Mouse (Mus musculus): Measurements from ENCODE around the gene Hoxb2. TPM values are rescaled to one million over a fixed set of nuclear protein-coding genes. Genes with fewer than 3 reads are reported as not detected.

The Hoxb2 gene
- polyA plus RNA-seq, 2 experiments from 2014 or later, result 0.09 TPM; not detected in 1

DNA sequence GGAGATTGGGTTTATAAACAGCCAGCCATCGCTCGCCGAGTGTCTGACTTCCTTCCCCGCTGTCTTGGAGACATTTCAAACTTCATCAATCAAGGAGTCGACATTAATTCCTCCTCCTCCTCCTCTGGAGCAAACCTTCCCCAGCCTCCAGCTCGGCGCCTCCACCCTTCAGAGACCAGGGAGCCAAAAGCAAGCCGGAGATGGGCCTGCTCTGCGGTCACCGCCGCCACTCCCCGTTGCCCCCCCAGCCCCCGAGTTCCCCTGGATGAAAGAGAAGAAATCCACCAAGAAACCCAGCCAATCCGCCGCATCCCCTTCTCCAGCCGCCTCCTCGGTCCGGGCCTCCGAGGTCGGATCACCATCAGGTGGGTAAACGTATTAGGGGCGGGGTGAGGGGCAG is 1.5 kb downstream of the Hoxb2 start:
- no peak for ATAC-seq

DNA sequence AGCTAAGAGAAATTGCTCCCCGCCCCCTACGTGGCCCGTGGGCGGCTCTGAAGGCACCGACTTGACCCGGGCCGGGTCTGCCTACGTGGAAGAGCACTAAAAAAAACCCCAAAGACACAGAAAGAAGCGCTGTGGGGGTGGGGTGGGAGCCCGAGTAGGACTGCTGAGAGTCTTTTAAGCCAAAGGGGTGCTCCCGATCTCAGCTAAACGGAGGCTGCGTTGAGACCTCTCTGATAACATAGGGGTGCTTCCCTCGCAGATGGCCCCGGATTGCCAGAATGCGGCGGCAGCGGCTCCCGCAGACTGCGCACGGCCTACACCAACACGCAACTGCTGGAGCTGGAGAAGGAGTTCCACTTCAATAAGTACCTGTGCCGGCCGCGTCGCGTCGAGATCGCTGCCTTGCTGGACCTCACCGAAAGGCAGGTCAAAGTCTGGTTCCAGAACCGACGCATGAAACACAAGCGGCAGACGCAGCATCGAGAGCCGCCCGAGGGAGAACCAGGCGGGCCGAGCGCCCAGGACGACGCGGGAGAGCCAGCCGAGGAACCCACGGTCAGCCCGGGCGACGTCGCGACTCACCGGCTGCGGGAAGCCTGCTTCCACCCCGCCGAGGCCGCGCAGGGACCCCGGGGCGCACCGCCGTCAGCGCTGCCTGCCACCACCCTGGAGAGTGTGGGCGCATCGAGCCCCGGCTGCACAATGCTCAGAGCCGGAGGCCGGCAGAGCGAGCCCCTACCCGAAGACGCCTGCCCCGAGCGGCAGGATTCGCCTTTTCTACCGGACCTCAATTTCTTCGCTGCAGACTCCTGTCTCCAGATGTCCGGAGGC is 2.6 kb downstream of the Hoxb2 start:
- no peak for ATAC-seq

DNA sequence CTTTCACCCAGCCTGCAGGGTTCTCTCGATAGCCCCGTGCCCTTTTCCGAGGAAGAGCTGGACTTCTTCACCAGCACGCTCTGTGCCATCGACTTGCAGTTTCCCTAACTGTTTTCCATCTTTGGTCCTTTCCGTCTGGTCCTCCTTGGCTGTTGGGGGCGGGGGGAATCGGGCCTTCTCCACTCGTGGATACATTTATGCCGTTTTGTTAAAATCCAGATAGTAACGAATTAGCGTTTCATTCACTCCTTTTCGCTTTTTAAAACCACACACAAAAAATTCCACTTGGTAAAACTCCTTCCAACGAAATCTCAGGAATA is 3.2 kb downstream of the Hoxb2 start:
- no peak for ATAC-seq

DNA sequence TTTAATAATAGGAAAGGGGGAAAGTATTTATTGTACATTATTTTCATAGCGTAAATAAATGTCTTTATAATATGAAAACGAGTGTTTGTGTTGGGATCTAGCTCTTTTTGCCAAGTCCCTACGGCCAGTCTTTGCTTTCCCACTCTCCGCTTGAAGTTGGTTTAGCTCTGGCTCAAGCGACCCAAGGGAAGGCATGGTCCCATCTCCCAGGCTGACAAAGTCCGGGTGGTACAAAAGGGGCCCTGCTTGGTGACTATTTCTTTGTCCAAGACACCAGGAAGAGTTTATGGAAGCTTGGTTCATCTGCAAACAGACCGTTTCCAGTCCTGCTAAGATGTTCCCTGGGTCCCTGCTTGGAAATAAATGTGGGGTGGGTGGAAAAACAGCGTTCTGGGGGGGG is 3.6 kb downstream of the Hoxb2 start:
- no peak for ATAC-seq

DNA sequence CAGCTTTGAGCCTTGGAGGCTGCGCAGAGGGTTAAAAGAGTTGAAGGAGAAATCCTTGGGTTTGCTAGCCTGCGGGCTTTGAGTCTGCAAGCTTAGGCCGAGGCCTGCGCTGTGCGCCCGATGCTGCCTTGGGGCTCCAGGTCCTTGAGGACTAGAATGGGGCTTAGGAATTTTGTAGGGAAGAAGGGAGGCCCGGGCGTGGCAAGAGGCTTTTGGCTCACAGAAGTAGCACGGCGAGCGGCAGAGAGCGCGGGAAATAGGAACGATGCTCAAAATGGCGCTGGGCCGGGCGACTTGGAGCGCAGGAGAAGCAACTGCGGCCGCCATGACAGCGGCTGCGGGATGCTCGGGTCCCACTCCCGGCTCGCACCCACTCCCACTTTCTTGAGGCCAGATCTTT is 4.1 kb downstream of the Hoxb2 start:
- no peak for ATAC-seq

DNA sequence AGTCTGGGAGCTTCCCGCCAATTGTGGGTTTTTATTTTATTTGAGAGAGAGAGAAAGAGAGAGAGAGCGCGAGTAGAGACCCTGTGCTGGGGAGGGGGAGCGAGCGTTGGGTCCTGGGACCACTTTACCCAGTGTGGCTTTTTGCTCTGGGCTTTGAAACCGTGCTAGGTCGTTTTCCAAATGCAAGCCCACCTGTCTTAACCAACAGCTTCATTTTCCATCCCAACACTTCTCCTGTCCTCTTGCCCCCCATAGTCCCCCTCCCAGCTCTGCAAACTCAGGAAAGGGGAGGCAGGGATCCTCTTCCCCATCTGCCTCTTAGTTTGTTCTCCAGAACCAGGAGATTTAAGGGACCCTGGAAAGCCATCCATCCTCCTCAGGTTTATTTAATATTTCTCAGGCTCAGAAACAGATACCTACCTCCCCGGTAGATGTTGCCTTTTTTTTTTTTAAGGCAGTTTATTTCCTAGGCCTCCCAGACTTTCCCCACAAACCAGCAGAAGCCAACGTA is 4.5 kb downstream of the Hoxb2 start:
- no peak for ATAC-seq

DNA sequence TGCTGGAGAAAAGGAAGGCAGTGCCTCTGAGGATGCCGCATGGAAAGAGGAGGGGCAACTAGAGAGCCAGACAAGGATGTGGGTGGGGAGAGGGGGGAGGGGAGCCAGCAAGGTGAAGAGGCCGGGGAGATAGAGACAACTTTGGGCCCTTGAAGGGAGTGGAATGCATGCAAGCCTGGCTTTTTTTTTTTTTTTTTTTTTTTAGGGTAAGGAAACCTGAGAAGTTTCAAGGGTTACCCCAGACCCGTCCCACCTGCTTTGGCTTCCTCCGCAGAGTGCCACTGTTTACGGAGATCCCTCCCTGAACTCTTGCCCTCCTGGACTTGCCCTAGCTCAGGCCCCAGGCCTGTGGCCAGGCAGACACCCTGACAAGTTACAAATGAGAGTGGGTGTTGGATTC is 13.5 kb downstream of the Hoxb2 start:
- ATAC-seq, result no peak

DNA sequence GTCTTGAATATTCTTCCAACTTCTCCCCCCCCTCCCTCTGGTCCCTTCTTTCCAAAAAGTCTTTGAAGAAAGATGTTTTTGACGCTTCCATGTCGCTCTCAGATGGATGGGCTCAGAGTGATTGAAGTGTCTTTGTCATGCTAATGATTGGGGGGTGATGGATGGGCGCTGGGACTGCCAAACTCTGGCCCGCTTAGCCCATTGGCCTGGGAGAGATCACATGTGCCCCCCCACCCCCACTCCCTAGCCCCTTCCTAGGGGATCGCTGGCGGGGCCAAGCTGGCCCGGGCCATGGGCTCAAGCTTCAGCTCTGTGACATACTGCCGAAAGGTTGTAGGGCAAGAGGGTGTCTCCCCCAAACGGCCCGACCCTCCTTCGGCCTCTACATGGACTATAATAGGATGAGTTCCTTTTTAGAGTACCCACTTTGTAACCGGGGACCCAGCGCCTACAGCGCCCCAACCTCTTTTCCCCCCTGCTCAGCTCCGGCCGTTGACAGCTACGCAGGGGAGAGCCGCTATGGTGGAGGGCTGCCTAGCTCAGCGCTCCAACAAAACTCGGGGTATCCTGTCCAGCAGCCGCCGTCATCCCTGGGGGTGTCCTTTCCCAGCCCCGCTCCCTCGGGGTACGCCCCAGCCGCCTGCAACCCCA is 15.2 kb downstream of the Hoxb2 start, which contains the start of gene Hoxb1:
Hoxb1 (plus strand) TSS at position 312 of the 651 bp plus-strand sequence.
- no peak for ATAC-seq

DNA sequence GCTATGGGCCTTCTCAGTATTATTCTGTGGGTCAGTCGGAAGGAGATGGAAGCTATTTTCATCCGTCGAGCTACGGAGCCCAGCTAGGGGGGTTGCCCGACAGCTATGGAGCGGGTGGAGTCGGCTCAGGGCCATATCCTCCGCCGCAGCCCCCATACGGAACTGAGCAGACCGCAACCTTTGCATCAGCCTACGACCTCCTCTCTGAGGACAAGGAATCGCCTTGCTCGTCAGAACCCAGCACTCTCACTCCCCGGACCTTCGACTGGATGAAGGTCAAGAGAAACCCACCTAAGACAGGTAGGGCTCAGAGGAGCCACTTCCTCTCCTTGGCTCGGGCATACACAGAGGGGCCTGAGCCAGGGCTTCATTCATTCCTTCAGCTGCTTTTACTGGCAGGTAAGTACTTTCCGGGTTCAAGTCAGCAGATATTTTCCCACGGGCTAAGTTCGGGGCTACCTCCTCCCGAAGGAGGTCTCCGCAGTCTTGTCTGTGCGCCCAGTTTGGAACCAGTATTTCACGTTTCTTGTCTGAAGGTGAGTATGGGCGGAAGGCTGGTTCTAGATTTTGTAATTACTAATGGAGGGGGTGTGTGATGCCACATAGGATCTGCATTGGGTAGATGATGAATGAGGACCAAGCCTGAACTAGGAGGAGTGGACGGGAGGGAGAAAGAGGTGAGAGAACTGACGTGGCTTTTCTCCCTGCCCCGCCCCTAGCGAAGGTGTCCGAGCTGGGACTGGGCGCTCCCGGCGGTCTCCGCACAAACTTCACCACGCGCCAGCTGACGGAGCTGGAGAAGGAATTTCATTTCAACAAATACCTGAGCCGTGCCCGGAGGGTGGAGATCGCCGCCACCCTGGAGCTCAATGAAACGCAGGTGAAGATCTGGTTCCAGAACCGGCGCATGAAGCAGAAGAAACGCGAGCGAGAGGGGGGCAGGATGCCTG is 16.0 kb downstream of the Hoxb2 start:
- ATAC-seq, result no peak

DNA sequence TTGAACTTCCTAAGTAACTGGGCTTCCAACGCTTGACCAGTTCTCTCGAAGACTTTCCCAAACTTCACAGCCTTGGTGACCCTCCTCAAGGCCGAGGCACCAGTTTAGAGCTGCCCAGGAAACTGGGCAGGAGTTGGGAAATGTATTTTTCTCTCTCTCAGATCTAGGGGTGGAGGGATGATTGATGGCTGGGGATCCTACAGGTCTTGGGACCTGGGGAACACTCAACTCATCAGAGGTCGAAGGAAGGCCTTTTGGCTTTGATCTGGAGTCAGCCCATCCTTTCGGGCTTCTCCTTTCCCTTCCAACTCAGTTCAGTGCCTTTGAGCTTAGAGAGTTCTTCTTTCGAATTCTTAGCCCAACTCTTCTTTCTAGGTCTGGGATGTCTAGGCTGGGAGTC is 16.8 kb downstream of the Hoxb2 start:
- ATAC-seq, result no peak

DNA sequence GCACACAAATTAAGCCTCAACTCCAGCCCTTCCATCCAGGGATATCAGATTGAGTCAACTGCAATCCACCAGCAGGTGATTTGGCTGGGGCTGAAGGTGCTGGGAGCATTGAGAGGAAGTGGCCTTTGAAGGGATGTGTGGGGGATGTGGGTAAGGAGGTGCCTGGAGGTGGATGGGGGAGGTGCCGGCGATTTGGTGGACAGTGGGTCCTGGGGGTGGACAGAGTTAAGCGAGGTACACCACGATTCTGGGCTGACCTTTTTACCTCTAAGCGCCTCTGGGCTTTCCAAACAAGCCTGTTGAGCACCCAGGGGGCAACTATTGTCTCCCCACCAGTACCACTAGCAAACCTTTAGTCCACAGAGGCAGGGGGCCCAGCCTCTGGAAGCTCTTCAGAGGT is 18.4 kb downstream of the Hoxb2 start:
- ATAC-seq, result no peak

DNA sequence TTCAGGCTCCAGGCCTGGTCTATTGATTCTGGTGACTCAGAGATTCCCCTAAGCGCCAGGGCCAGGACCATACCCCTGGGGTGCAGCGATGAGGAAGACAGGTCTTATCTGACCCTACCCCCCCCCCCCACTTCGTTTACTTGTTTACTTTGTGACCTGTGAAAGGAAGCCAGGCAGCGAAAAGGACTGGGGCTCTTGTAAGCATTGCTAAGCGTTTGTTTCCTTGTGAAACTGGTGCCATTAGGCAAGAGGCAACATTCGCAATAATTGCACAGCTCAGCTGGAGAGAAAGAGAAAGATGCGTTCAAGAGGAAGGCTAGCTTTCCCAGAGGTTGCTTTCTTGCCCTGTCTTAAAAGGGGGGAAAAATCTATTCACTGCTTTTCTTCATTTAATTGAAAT is 18.8 kb downstream of the Hoxb2 start:
- ATAC-seq, result no peak

DNA sequence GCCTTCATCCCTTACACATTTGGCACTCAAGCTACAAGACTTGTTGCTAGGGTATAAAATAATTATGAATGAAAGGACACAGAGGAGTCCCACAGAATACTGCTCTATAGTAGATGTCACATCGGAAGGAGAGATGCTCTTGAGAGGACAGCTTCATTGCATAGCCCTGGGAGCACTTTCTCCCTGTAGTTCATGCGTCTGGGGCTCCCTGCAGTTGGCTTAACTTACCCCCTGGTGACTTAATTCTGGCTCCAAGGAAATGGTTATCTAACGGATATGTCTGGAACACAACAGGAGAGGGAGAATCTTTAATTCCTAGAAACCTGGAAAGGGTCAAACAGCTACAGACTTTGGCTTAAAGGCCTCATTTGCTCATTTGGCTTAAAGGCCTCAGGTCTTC is 21.4 kb downstream of the Hoxb2 start:
- ATAC-seq, result no peak

DNA sequence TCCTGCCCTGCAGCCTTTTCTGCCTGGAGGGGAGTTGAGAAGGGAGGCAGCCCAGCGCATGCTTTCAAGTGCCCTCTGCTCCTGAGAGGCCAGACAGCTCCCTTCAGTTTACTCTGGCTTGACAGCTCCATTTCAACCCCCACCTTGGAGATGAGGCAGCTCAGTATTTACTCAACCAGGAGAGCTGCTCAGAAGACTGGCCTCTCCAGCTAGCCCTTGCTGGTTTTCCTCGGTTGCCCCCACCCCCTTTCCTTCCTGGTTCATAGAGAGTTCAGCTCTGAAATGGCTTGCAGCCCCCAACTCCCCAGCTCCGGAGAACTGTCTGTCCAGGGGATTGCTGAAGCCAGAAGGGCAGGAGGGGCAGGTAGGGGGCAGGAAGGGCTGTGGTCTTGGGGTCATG is 22.2 kb downstream of the Hoxb2 start:
- no peak for ATAC-seq

DNA sequence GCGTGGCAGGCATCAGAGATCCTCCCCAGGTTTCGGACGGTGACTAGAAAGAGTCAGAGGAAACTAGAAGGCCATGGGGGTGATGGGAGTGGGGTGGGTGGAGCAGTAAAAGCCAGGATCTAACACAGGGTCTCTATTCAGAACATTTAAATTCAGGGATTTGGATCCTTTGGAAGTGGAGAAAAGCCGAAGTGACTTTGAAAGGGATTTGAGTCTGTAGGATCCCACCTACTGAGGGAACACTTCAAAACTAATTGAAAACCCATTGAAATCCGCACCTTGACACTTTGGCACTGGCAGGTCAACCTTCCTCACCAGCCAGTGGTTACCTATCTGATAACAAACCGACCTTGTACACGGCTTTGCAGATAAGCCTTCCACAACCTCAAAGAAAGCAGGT is 24.5 kb downstream of the Hoxb2 start:
- no peak for ATAC-seq

DNA sequence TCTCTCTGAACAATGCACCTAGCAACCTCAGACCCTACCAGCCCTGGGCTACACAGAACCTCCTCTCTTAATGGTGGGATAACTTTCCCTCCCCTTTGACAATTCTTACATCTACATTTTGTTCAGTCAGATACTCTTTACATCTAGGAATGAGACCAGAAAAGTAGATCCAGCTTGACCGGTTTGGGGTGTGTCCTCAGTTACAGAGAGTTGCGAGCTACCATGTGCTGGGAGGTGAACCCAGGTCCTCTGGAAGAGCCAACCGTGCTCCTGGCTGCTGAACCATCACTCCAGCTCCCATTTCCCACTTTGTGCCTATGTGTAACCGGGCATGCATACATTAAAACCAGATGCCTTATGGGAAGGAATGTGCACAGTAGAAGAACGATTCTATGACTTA is 33.1 kb downstream of the Hoxb2 start:
- ATAC-seq, result no peak

DNA sequence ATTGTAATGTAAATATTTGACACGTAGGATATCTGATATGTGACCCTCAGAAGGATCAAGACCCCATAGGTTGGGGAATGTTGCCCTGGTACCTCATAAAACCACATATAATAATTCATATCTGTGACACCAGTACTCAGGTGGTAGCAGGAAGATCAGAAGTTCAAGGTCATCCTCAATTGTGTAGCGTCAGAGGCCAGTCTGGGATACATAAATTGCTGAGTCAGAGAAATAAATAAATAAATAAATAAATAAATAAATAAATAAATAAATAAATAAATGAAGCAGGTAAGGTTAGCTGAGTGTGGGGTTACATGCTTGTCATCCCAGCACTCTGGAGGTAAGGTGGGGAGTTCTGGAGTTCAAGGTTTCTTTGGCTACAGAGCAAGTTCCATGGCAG is 37.3 kb downstream of the Hoxb2 start:
- no peak for ATAC-seq

DNA sequence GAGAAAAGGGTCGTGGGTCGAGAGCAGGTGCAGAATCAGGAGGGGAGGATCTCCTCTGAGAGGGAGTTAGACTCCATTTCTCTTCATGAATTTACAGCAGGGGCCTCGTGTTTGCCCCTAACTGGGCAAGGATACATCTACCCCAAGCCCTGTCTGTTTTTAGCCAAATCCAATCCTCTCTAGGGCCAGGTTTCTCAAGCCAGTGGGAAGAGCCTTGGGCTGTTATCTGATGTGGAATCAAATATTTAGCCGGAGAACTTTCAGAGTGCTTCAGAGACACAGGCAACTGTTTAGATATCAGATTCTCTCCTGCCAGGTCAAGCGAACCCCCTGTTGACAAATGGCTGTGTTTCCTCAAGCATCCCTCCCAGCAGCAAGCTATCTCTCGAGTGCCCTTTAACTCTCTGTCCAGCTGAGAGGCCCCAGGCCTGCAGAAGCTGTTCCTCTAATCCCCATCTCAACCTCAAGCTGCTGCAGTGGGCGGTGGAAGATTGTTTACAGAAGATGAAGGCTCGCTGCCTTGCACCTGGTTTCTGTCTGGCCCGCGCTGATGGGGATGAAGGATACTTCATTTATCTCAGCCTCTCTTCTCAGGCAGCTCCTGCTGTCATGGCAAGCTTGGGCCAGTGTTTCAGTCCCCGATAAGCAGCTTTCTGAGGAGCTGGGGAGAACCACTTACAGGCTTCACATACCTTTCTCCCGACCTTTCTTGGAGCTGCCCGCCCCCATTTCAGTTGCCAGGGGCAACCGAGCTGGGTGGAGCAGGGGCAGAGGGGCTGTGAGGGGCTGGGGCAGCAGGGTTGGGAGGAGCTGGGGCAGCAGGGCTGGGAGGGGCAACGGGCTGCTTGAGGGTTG is 46.7 kb downstream of the Hoxb2 start:
- no peak for ATAC-seq

DNA sequence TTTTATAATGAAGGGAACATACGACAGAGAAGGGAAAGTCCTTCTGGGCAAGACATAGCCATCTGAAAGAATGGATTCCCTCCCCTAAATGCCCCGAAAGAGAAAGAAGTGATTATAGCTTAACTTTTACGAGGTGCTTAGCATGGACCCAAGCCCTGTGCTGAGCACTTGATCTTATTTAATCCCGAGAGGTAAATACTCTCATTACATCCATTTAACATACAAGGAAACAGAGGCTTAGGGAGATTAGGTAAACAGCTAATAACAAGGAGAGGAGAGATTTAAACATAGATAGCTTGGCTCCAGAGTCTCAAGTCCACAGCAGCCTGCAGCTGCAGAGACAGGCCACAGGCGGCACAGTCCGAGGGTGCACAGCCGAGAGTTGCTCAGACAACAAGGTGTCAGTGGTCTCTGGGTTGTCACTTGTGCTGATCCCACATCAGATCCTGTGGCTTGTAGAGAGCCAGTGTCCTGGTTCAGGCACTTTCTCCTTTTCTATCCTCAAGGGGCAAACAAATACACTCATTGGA is 47.5 kb downstream of the Hoxb2 start:
- ATAC-seq, result no peak

DNA sequence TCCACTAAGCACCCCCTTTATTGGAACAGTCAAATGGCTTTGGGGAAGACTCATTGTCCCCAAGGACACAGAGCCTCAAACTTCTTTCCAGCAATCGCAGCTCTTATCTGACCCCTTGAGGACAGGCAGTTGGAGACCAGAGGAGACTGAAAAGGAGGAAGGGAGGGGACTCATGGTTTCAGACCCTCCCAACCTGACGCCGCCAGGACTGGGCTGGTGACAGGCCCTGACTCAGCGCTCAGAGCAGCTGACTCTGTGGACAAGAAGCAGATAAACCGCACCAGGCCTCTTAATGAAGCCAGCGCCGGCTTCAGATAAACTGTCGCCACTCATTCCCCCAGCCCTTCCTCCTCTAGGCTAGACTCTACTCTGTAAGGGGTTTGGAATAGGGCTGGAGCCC is 49.6 kb downstream of the Hoxb2 start:
- ATAC-seq, result no peak

Measured in CD4-positive, CD25-positive, alpha-beta regulatory T cell, adult 4 months (primary cell).